In the genomic region with DNA sequence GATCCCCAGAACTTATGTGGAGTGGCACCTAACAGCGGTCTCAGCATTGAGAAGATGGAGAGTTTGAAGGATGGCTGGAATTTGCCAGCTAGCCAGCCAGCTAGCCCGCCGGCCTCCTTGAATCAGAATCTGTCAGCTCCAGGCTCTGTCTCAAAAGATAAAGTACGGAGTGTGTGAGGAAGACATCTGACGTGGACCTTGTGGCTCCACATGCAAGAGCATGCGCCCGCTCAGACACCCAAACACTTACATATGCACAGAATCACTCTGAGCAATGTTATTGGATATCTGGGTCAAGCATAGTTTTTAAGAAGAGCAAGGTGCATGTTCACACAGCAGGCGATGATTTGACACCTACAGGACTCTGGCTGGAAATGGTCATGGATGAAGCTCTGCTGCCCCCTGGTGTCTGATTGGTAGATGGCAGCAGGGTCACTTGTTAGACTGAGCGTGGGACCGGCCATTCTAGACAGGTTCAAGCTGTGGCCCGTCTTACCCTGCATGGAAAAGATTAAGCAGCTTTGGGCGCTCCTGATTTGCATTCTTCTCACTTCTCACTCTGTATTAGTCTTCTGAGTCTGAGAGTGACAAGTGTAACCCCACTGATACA, we compare ENCODE assay signal across 8 mouse cellular contexts. TPM values are rescaled to one million over a fixed set of nuclear protein-coding genes. Genes with fewer than 3 reads are reported as not detected.
DNase-seq lines count a peak whose midpoint lies in the region; ATAC-seq and TF ChIP-seq lines count a peak whose summit lies in the region.

No protein-coding gene starts in this region.

- H3K4me3 ChIP-seq in CH12.LX (replicated peaks in 1 of 3; ENCODE audit: low read depth in 2 of 3, low read length in 2 of 3, poor library complexity in 1 of 3) = no peak overlapping the region
- no peak overlapping the region for H3K4me3 ChIP-seq in forebrain, embryonic 11.5 days (ENCODE audit: low read depth, low read length)
- no peak overlapping the region for H3K4me3 ChIP-seq in lung, embryonic 14.5 days (ENCODE audit: low read depth, low read length)

- TF ChIP-seq POLR2A in CH12.LX (IDR thresholded peaks at IDR 0.05; ENCODE audit: low read depth, low read length) = no peak

- peaks cover 0 to 6% of the 10 kb centered on the region in 2 experiments; a peak in 3 of 4 replicates for H3K4me1 ChIP-seq in CH12.LX (ENCODE audit: control insufficient read depth in 1 of 2, insufficient read depth in 2 of 2)
- H3K4me1 ChIP-seq in forebrain, embryonic 11.5 days (replicated peaks; ENCODE audit: control insufficient read depth, insufficient read depth, low read length) = no peaks in the 10 kb centered on the region
- H3K4me1 ChIP-seq in lung, embryonic 14.5 days (ENCODE audit: insufficient read depth) = no peaks in the 10 kb centered on the region

- 47% methylated on average over 12 of the region's 12 CpGs for WGBS in forebrain, embryonic 11.5 days
- WGBS in large intestine, adult 2 months = 40% methylated on average over 12 of the region's 12 CpGs
- WGBS in lung, embryonic 14.5 days = 31% methylated on average over 12 of the region's 12 CpGs

- intact Hi-C loops in heart, postnatal 14 days (cut with DNase I) = loop anchor here (1.0 kb wide), 3 partner anchors 43 to 167 kb away; no protein-coding TSS in a partner anchor

- TF ChIP-seq RAD21 in CH12.LX (IDR thresholded peaks at IDR 0.05; ENCODE audit: low read depth, low read length) = peak; percentile 99

- no peaks in the 10 kb centered on the region for H3K79me2 ChIP-seq in CH12.LX (replicated peaks; ENCODE audit: control insufficient read depth, extremely low read depth, insufficient read depth, poor library complexity, severe bottlenecking)

- dilution Hi-C loops in CH12.LX (cut with MboI; ENCODE audit: extremely low pct_ligation_motif_present, extremely low pct_unique_long_range_greater_than_20kb, low sequenced_read_pairs) = no loop called here

- TF ChIP-seq CTCF in CH12.LX (conservative IDR thresholded peaks at IDR 0.05 in 1 of 2, IDR thresholded peaks at IDR 0.05 in 1 of 2; ENCODE audit: low read depth in 2 of 2, low read length in 2 of 2) = peak; percentile 95 to 98
- peak; percentile 99 for TF ChIP-seq CTCF in lung, embryonic 14.5 days (IDR thresholded peaks at IDR 0.05; ENCODE audit: low read depth)

- no peak overlapping the region for H3K4me2 ChIP-seq in CH12.LX (ENCODE audit: insufficient read depth, low read depth, poor library complexity, severe bottlenecking)
- no peak overlapping the region for H3K4me2 ChIP-seq in forebrain, embryonic 11.5 days (ENCODE audit: low read depth, low read length, severe bottlenecking)
- H3K4me2 ChIP-seq in lung, embryonic 14.5 days = no peak overlapping the region

- 0 out of 2 replicates have a peak, but pooled peaks have one; percentile 10 for ATAC-seq in forebrain, embryonic 11.5 days (replicated peaks; ENCODE audit: low FRiP score)
- 0 out of 2 replicates have a peak, but pooled peaks have one; percentile 58 for ATAC-seq in lung, embryonic 14.5 days (ENCODE audit: insufficient read depth)

- no peak overlapping the region for H3K9ac ChIP-seq in CH12.LX (ENCODE audit: insufficient read depth, low read depth)
- no peak overlapping the region for H3K9ac ChIP-seq in forebrain, embryonic 11.5 days (ENCODE audit: low read length)
- no peak overlapping the region for H3K9ac ChIP-seq in lung, embryonic 14.5 days

- H3K36me3 ChIP-seq in CH12.LX (replicated peaks in 1 of 2; ENCODE audit: control insufficient read depth in 1 of 2, insufficient read depth in 1 of 2, low read length in 1 of 2) = no peaks in the 10 kb centered on the region
- H3K36me3 ChIP-seq in forebrain, embryonic 11.5 days (ENCODE audit: control insufficient read depth, insufficient read depth, low read length) = no peaks in the 10 kb centered on the region; the same call in 1 of the 2 replicates
- peaks cover 8% of the 10 kb centered on the region; the same call in 1 of the 2 replicates for H3K36me3 ChIP-seq in lung, embryonic 14.5 days (ENCODE audit: insufficient read depth)

- peaks cover 4% of the 10 kb centered on the region for H3K27me3 ChIP-seq in CH12.LX (replicated peaks)
- H3K27me3 ChIP-seq in forebrain, embryonic 11.5 days (ENCODE audit: control insufficient read depth, insufficient read depth, low read length) = no peaks in the 10 kb centered on the region
- no peaks in the 10 kb centered on the region for H3K27me3 ChIP-seq in lung, embryonic 14.5 days (ENCODE audit: insufficient read depth, low read length)

- in situ Hi-C loops in CH12.LX (cut with MboI; ENCODE audit: low pct_ligation_motif_present, low pct_unique_long_range_greater_than_20kb, low sequenced_read_pairs) = loop anchor here (5.0 to 25.0 kb wide), 2 partner anchors 166 to 376 kb away; partner anchors contain the start of gene Cd3e

- peak; percentile 87 for DNase-seq in CH12.LX (ENCODE audit: extremely low read depth)
- DNase-seq in c-Kit-negative CD71-positive TER-119-positive erythroid progenitor cells, embryonic 14.5 days (ENCODE audit: low read depth, low spot score) = peak; percentile 17
- DNase-seq in forebrain, embryonic 11.5 days (ENCODE audit: low spot score) = peak; percentile 90
- peak; percentile 88 to 93 for DNase-seq in heart, postnatal 14 days
- peak; percentile 60 for DNase-seq in large intestine, adult 2 months (ENCODE audit: low read depth, low spot score)
- DNase-seq in lung, embryonic 14.5 days = peak; percentile 91
- peak; percentile 80 for DNase-seq in ovary, postnatal 10 days (ENCODE audit: low spot score)
- DNase-seq in thymus, postnatal 0 days (ENCODE audit: low spot score) = peak; percentile 82

- no peaks in the 10 kb centered on the region for H3K9me3 ChIP-seq in CH12.LX (replicated peaks; ENCODE audit: low read length)
- no peaks in the 10 kb centered on the region for H3K9me3 ChIP-seq in forebrain, embryonic 11.5 days (ENCODE audit: control insufficient read depth, low read length)
- H3K9me3 ChIP-seq in lung, embryonic 14.5 days (ENCODE audit: low read depth, low read length) = no peaks in the 10 kb centered on the region

- TF ChIP-seq EP300 in CH12.LX (IDR thresholded peaks at IDR 0.05; ENCODE audit: low read length) = peak; percentile 46

- no peak overlapping the region for H3K27ac ChIP-seq in CH12.LX (ENCODE audit: insufficient read depth, low read depth)
- H3K27ac ChIP-seq in forebrain, embryonic 11.5 days (ENCODE audit: low read depth, low read length) = no peak overlapping the region
- no peak overlapping the region for H3K27ac ChIP-seq in lung, embryonic 14.5 days (ENCODE audit: low read depth)

TF ChIP-seq in CH12.LX, 34 proteins besides CTCF, POLR2A, EP300 and RAD21 (continues in another document):
- TF ChIP-seq SMC3 (IDR thresholded peaks at IDR 0.05; ENCODE audit: low read depth, low read length) = peak; percentile 100
- TF ChIP-seq ZKSCAN1 (IDR thresholded peaks at IDR 0.05; ENCODE audit: borderline replicate concordance, low read depth, low read length) = no peak
- TF ChIP-seq MEF2A (IDR thresholded peaks at IDR 0.05; ENCODE audit: borderline replicate concordance, low read depth, low read length) = no peak
- TF ChIP-seq MAX (IDR thresholded peaks at IDR 0.05; ENCODE audit: low read length) = peak; percentile 77
- no peak for TF ChIP-seq KAT2A (IDR thresholded peaks at IDR 0.05; ENCODE audit: insufficient replicate concordance, low read length)
- peak; percentile 59; the same call in 1 of the 2 replicates for TF ChIP-seq NELFE (IDR thresholded peaks at IDR 0.05; ENCODE audit: low read depth, low read length)
- no peak for TF ChIP-seq PAX5 (IDR thresholded peaks at IDR 0.05; ENCODE audit: low read length)
- TF ChIP-seq NRF1 (IDR thresholded peaks at IDR 0.05; ENCODE audit: low read depth, low read length) = 0 out of 2 replicates have a peak, but pooled peaks have one; percentile 38
- peak; percentile 47; the same call in 1 of the 2 replicates for TF ChIP-seq MYC (IDR thresholded peaks at IDR 0.05; ENCODE audit: low read depth, low read length)
- TF ChIP-seq ELF1 (IDR thresholded peaks at IDR 0.05; ENCODE audit: low read depth, low read length) = no peak
- TF ChIP-seq MXI1 (IDR thresholded peaks at IDR 0.05; ENCODE audit: low read depth, low read length) = no peak
- no peak for TF ChIP-seq ETS1 (conservative IDR thresholded peaks at IDR 0.05; ENCODE audit: low read depth, low read length)
- TF ChIP-seq BHLHE40 (IDR thresholded peaks at IDR 0.05; ENCODE audit: low read depth, low read length) = 0 out of 2 replicates have a peak, but pooled peaks have one; percentile 12
- no peak for TF ChIP-seq RCOR1 (conservative IDR thresholded peaks at IDR 0.05; ENCODE audit: low read depth, low read length)

RNA-seq across cellular contexts. Expression of gene Fxyd2, which starts 11.0 kb away (rescaled TPM):
- total RNA-seq in CH12.LX (2012; rRNA removed) (not detected in 2 replicates), CH12.LX (2014; rRNA removed) (not detected in 2 replicates)
- not detected in 2 replicates for polyA plus RNA-seq in CH12.LX (2012; ENCODE audit: insufficient read length, low read depth)
- polyA plus RNA-seq in forebrain, embryonic 11.5 days (2014; fragmentation: Nextera tagmentation; extraction: Ambion mirVana) = 1.5 and 3.4 TPM in 2 replicates
- total RNA-seq in heart, postnatal 14 days (2021) = 1 to 10 TPM; 1.5 to 2.3 TPM
- 2.9 and 4.0 TPM in 2 replicates for polyA plus RNA-seq in large intestine, adult 2 months (2012; rRNA removed)
- polyA plus RNA-seq in lung, embryonic 14.5 days (2014; fragmentation: Nextera tagmentation; extraction: Ambion mirVana) = 1.2 and 1.5 TPM in 2 replicates
- polyA plus RNA-seq in thymus, postnatal 0 days (2015; fragmentation: Nextera tagmentation; extraction: Ambion mirVana) = 103 and 108 TPM in 2 replicates

RNA-seq across cellular contexts. Expression of gene Fxyd6, which starts 18.5 kb away (rescaled TPM):
- total RNA-seq in CH12.LX (2012; rRNA removed) (0.08 TPM in 1 of 2 replicates, not detected in the other), CH12.LX (2014; rRNA removed) (not detected in 2 replicates)
- polyA plus RNA-seq in CH12.LX (2012; ENCODE audit: insufficient read length, low read depth) = not detected in 2 replicates
- polyA plus RNA-seq in forebrain, embryonic 11.5 days (2014; fragmentation: Nextera tagmentation; extraction: Ambion mirVana) = 122 and 124 TPM in 2 replicates
- 10 to 100 TPM; 18.2 to 20.9 TPM for total RNA-seq in heart, postnatal 14 days (2021)
- 42.1 and 49.6 TPM in 2 replicates for polyA plus RNA-seq in large intestine, adult 2 months (2012; rRNA removed)
- 35.6 and 38.1 TPM in 2 replicates for polyA plus RNA-seq in lung, embryonic 14.5 days (2014; fragmentation: Nextera tagmentation; extraction: Ambion mirVana)
- polyA plus RNA-seq in thymus, postnatal 0 days (2015; fragmentation: Nextera tagmentation; extraction: Ambion mirVana) = 3.6 and 4.3 TPM in 2 replicates

RNA-seq across cellular contexts. Expression of gene Dscaml1, which starts 37.9 kb away (rescaled TPM):
- not detected in 2 replicates for total RNA-seq in CH12.LX (2012; rRNA removed)
- not detected in 2 replicates for total RNA-seq in CH12.LX (2014; rRNA removed)
- polyA plus RNA-seq in CH12.LX (2012; ENCODE audit: insufficient read length, low read depth) = not detected in 2 replicates
- 3.4 and 5.4 TPM in 2 replicates for polyA plus RNA-seq in forebrain, embryonic 11.5 days (2014; fragmentation: Nextera tagmentation; extraction: Ambion mirVana)
- total RNA-seq in heart, postnatal 14 days (2021) = not detected
- 0.38 and 0.47 TPM in 2 replicates for polyA plus RNA-seq in large intestine, adult 2 months (2012; rRNA removed)
- 0.05 and 0.20 TPM in 2 replicates for polyA plus RNA-seq in lung, embryonic 14.5 days (2014; fragmentation: Nextera tagmentation; extraction: Ambion mirVana)
- 1.8 and 2.1 TPM in 2 replicates for polyA plus RNA-seq in thymus, postnatal 0 days (2015; fragmentation: Nextera tagmentation; extraction: Ambion mirVana)

Comparison
In these comparisons a context has a peak if more than half of its experiments do, and no peak if none do; other contexts are left out.
1. DNase-seq: peak in every context shown above with its lines; median percentile 91 in lung, embryonic 14.5 days; 90 in heart, postnatal 14 days; 90 in forebrain, embryonic 11.5 days; 87 in CH12.LX; 82 in thymus, postnatal 0 days; 80 in ovary, postnatal 10 days; 60 in large intestine, adult 2 months; 17 in c-Kit-negative CD71-positive TER-119-positive erythroid progenitor cells, embryonic 14.5 days.
2. RNA of gene Fxyd2, which starts 11.0 kb away (polyA plus RNA-seq): 103 to 108 TPM in thymus, postnatal 0 days; 2.9 to 4.0 TPM in large intestine, adult 2 months, 1.5 to 3.4 TPM in forebrain, embryonic 11.5 days, 1.2 to 1.5 TPM in lung, embryonic 14.5 days and not detected in CH12.LX; every median in the first group is over 10 times any median in the second.